Comparison of ENCODE assay signal across 1 mouse cellular context in genomic region chr2:21204912-21205830, GRCm38 (mm10).
TF ChIP-seq lines count a peak whose summit lies in the region.

Enkur (minus strand) TSS chr2:21205365.
Thnsl1 (plus strand) TSS chr2:21205724.

TF ChIP-seq in CH12.LX, 34 proteins besides CTCF, POLR2A, EP300 and RAD21 (continued from another document):
- TF ChIP-seq USF2 (conservative IDR thresholded peaks at IDR 0.05; ENCODE audit: low read depth, low read length) (no peak), GABPA (IDR thresholded peaks at IDR 0.05; ENCODE audit: insufficient replicate concordance, low read depth, low read length) (no peak), CHD2 (IDR thresholded peaks at IDR 0.05; ENCODE audit: low read length) (no peak), MYC (IDR thresholded peaks at IDR 0.05; ENCODE audit: low read depth, low read length) (0 out of 2 replicates have a peak, but pooled peaks have one; percentile 62), TCF12 (IDR thresholded peaks at IDR 0.05; ENCODE audit: low read depth, low read length) (peak; percentile 73), POLR2AphosphoS2 (IDR thresholded peaks at IDR 0.05; ENCODE audit: low read depth, low read length) (no peak), E2F4 (IDR thresholded peaks at IDR 0.05; ENCODE audit: insufficient replicate concordance, low read depth, low read length) (no peak), NRF1 (IDR thresholded peaks at IDR 0.05; ENCODE audit: low read depth, low read length) (peak; percentile 87), ETS1 (conservative IDR thresholded peaks at IDR 0.05; ENCODE audit: low read depth, low read length) (no peak), SIN3A (IDR thresholded peaks at IDR 0.05; ENCODE audit: low read length) (peak; percentile 91), ZC3H11A (IDR thresholded peaks at IDR 0.05; ENCODE audit: low read depth, low read length) (no peak), BHLHE40 (IDR thresholded peaks at IDR 0.05; ENCODE audit: low read depth, low read length) (no peak), MAZ (IDR thresholded peaks at IDR 0.05; ENCODE audit: low read depth, low read length) (no peak), MAX (IDR thresholded peaks at IDR 0.05; ENCODE audit: low read length) (0 out of 2 replicates have a peak, but pooled peaks have one; percentile 70), MAFK (IDR thresholded peaks at IDR 0.05; ENCODE audit: insufficient replicate concordance, low read length) (no peak), PAX5 (IDR thresholded peaks at IDR 0.05; ENCODE audit: low read length) (no peak), NELFE (IDR thresholded peaks at IDR 0.05; ENCODE audit: low read depth, low read length) (peak; percentile 91), IRF4 (IDR thresholded peaks at IDR 0.05; ENCODE audit: low read depth, low read length) (no peak)
